Mouse (Mus musculus): ENCODE results near the gene Slc4a2. TPM values are rescaled to one million over a fixed set of nuclear protein-coding genes. Genes with fewer than 3 reads are reported as not detected.
A peak's percentile ranks its signal among the peaks of the same experiment; 100 is the strongest.

Gene Slc4a2
- total and polyA plus RNA-seq, 2 experiments, result 15.4 to 40.4 TPM

GRCm38 (mm10) chr5:24385887-24386550 lies 37.6 kb upstream of the Slc4a2 start:
- Histone ChIP-seq H3K9ac (ENCODE audit: low read depth, low read length) (no peak overlapping the region), H3K27me3 (ENCODE audit: control insufficient read depth, insufficient read depth, low read length) (no peaks in the 10 kb centered on the region), H3K4me1 (ENCODE audit: control insufficient read depth, insufficient read depth, low read length) (peaks cover 7% of the 10 kb centered on the region; the same call in 1 of the 2 replicates), H3K27ac (replicated peaks; ENCODE audit: insufficient read depth, low read depth, low read length) (no peak overlapping the region), H3K4me3 (ENCODE audit: insufficient read depth, low read depth, low read length) (no peak overlapping the region), H3K79me2 (ENCODE audit: control insufficient read depth, insufficient read depth, low read length) (no peaks in the 10 kb centered on the region), H3K36me3 (ENCODE audit: control insufficient read depth, insufficient read depth, low read length) (no peaks in the 10 kb centered on the region)
- no peak for DNase-seq (ENCODE audit: extremely low read depth, low read depth, low spot score)
- TF ChIP-seq CTCF (IDR thresholded peaks at IDR 0.05; ENCODE audit: low read depth, low read length) (no peak), POLR2A (IDR thresholded peaks at IDR 0.05; ENCODE audit: extremely low read depth, insufficient read depth, low read length) (no peak)
- WGBS, result 86% methylated on average over 10 of the region's 10 CpGs

DNA sequence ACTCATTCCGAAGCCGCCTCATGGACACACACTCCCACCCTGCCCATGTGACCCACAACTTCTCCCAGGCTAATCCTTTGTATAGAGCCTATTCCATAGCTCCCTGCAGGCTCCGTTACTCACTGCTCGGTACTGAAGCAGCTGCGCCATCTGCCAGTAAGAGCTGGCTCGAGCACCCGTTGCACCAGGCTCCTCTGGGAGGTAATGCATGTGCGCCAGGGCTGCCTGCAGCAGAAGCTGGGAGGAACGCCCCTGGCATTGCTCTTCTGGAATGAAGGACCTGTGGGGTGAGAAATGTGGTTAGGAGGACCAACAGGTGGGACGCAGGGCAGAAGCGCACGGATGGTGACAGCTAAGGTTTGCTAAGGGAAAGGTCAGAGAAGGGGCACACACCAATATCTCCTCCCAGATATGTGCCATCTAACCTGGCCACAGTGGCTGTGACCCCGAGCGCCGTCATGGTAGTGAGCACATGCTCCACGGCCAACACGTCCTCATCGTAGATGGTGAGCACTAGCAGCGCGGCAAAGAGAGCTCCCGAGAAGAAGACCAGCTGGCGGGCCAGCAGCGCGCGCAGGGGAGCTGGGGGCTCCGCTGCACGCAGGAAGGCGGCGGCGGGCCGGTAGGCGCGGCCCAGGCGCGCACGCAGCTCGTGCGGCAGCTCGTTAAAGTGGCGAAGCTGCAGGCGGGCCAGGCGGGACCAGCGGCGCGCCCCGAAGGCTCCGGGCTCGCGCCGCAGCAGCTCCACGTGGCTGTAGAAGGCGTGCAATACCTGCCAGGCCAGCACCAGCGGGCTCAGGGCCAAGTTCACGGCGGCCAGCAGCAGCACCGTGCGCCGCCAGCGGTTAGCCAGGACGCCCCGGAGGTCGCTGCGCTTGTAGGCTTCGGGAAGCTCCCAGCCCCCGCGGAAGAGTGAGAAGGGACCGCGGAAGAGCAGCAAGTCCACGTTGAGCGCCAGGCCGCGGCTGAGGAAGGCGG lies 36.1 kb upstream of the Slc4a2 start:
- no peaks in the 10 kb centered on the region for H3K36me3 ChIP-seq (ENCODE audit: control insufficient read depth, insufficient read depth, low read length)
- no peak overlapping the region for H3K27ac ChIP-seq (replicated peaks; ENCODE audit: insufficient read depth, low read depth, low read length)
- H3K9ac ChIP-seq (ENCODE audit: low read depth, low read length), result peak overlapping the region; percentile 65
- peaks cover 7% of the 10 kb centered on the region; the same call in 1 of the 2 replicates for H3K4me1 ChIP-seq (ENCODE audit: control insufficient read depth, insufficient read depth, low read length)
- TF ChIP-seq POLR2A (IDR thresholded peaks at IDR 0.05; ENCODE audit: extremely low read depth, insufficient read depth, low read length) (no peak), CTCF (IDR thresholded peaks at IDR 0.05; ENCODE audit: low read depth, low read length) (peak; percentile 36)
- 2% methylated on average over 73 of the region's 73 CpGs for WGBS
- H3K27me3 ChIP-seq (ENCODE audit: control insufficient read depth, insufficient read depth, low read length), result no peaks in the 10 kb centered on the region
- DNase-seq (ENCODE audit: extremely low read depth, low read depth, low spot score), result peak; percentile 69
- H3K79me2 ChIP-seq (ENCODE audit: control insufficient read depth, insufficient read depth, low read length), result no peaks in the 10 kb centered on the region
- H3K4me3 ChIP-seq (ENCODE audit: insufficient read depth, low read depth, low read length), result peak overlapping the region; percentile 31; the same call in 1 of the 2 replicates

DNA sequence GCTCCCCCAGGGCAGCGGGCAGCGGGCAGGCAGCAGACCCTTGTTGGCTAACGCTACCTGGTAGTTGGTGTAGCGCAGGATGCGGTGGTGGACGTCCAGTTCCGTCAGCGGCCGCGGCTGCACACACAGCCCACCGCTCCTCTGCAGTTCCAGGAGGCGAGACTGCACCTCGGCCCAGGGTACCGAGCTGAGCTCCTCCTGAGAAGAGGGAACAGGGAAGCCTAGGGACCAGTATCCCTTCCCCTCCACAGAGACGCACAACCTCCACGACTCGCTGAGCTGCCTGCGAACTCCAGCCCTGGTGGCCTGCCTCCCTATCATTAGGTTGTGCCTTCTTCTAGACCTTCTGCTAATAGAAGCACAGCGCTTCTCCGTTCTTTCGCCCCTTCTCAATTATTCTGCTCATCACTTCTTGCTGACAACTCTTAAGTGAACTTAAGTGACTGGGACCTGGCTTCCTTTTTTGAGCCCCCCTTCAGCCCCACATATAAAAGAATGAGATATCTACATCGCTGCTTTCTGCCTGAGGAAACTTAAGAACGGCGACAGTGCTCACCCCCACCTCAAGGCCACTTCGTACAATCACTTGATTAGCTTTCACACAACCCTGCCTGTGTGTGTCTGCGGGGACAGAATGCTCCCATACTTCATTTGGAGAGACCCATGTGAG lies 35.3 kb upstream of the Slc4a2 start:
- Histone ChIP-seq H3K27ac (replicated peaks; ENCODE audit: insufficient read depth, low read depth, low read length) (no peak overlapping the region), H3K4me1 (ENCODE audit: control insufficient read depth, insufficient read depth, low read length) (peaks cover 7% of the 10 kb centered on the region; the same call in 1 of the 2 replicates), H3K4me3 (ENCODE audit: insufficient read depth, low read depth, low read length) (peak overlapping the region; percentile 31; the same call in 1 of the 2 replicates), H3K9ac (ENCODE audit: low read depth, low read length) (peak overlapping the region; percentile 65), H3K79me2 (ENCODE audit: control insufficient read depth, insufficient read depth, low read length) (no peaks in the 10 kb centered on the region), H3K27me3 (ENCODE audit: control insufficient read depth, insufficient read depth, low read length) (no peaks in the 10 kb centered on the region), H3K36me3 (ENCODE audit: control insufficient read depth, insufficient read depth, low read length) (no peaks in the 10 kb centered on the region)
- WGBS, result 36% methylated on average over 26 of the region's 26 CpGs
- TF ChIP-seq POLR2A (IDR thresholded peaks at IDR 0.05; ENCODE audit: extremely low read depth, insufficient read depth, low read length) (no peak), CTCF (IDR thresholded peaks at IDR 0.05; ENCODE audit: low read depth, low read length) (no peak)
- no peak for DNase-seq (ENCODE audit: extremely low read depth, low read depth, low spot score)

GRCm38 (mm10) chr5:24389011-24389657 lies 34.5 kb upstream of the Slc4a2 start:
- H3K27me3 ChIP-seq (ENCODE audit: control insufficient read depth, insufficient read depth, low read length), result no peaks in the 10 kb centered on the region
- no peak for TF ChIP-seq CTCF (IDR thresholded peaks at IDR 0.05; ENCODE audit: low read depth, low read length)
- no peak for TF ChIP-seq POLR2A (IDR thresholded peaks at IDR 0.05; ENCODE audit: extremely low read depth, insufficient read depth, low read length)
- H3K27ac ChIP-seq (replicated peaks; ENCODE audit: insufficient read depth, low read depth, low read length), result no peak overlapping the region
- DNase-seq (ENCODE audit: extremely low read depth, low read depth, low spot score), result no peak
- H3K9ac ChIP-seq (ENCODE audit: low read depth, low read length), result no peak overlapping the region
- WGBS, result 70% methylated on average over 7 of the region's 7 CpGs
- H3K36me3 ChIP-seq (ENCODE audit: control insufficient read depth, insufficient read depth, low read length), result no peaks in the 10 kb centered on the region
- H3K4me1 ChIP-seq (ENCODE audit: control insufficient read depth, insufficient read depth, low read length), result peaks cover 7% of the 10 kb centered on the region; the same call in 1 of the 2 replicates
- no peak overlapping the region for H3K4me3 ChIP-seq (ENCODE audit: insufficient read depth, low read depth, low read length)
- no peaks in the 10 kb centered on the region for H3K79me2 ChIP-seq (ENCODE audit: control insufficient read depth, insufficient read depth, low read length)

DNA sequence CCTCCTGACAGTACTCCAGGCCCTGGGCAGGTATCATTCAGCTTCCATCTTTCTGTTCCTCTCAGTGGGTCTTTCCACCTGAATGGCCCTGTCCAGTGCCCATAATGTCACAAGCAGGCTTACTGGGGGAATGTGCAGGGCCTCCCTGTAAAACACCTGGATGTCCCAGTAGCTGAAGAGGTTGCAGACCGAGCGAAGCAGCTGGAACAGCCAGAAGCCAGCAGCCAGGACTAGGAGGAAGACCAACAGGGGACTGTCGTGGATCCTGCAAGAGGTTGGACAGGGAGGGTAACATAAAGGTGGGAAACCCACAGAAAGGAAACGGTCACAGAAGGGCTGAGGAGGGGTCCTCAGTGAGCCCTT lies 34.0 kb upstream of the Slc4a2 start:
- 94% methylated on average over 4 of the region's 4 CpGs for WGBS
- TF ChIP-seq POLR2A (IDR thresholded peaks at IDR 0.05; ENCODE audit: extremely low read depth, insufficient read depth, low read length) (no peak), CTCF (IDR thresholded peaks at IDR 0.05; ENCODE audit: low read depth, low read length) (no peak)
- H3K36me3 ChIP-seq (ENCODE audit: control insufficient read depth, insufficient read depth, low read length), result no peaks in the 10 kb centered on the region

More for the DNA sequence above, 34.0 kb upstream of the Slc4a2 start:
- no peaks in the 10 kb centered on the region for H3K79me2 ChIP-seq (ENCODE audit: control insufficient read depth, insufficient read depth, low read length)
- H3K4me1 ChIP-seq (ENCODE audit: control insufficient read depth, insufficient read depth, low read length), result peaks cover 7% of the 10 kb centered on the region; the same call in 1 of the 2 replicates
- no peak overlapping the region for H3K9ac ChIP-seq (ENCODE audit: low read depth, low read length)
- no peak for DNase-seq (ENCODE audit: extremely low read depth, low read depth, low spot score)
- no peak overlapping the region for H3K27ac ChIP-seq (replicated peaks; ENCODE audit: insufficient read depth, low read depth, low read length)
- no peak overlapping the region for H3K4me3 ChIP-seq (ENCODE audit: insufficient read depth, low read depth, low read length)
- no peaks in the 10 kb centered on the region for H3K27me3 ChIP-seq (ENCODE audit: control insufficient read depth, insufficient read depth, low read length)

Data from liver, adult 2 months (tissue).